Mouse (Mus musculus) stomach, embryonic 16.5 days (tissue): ENCODE measurements around the gene Slc28a1. TPM values are rescaled to one million over a fixed set of nuclear protein-coding genes. Genes with fewer than 3 reads are reported as not detected.

Experiments used
- ATAC-seq: fragments of 200-750 bp; cut with Nextera tagmentation; 2 replicates; pipeline ENCODE4 v1.8.0; 2017; ENCODE audit warnings: moderate number of reproducible peaks, moderate TSS enrichment; ENCODE audit not compliant: insufficient read depth, low FRiP score
- H3K27ac ChIP-seq: fragments of 300-500 bp; sonication (generic); 2 replicates; pipeline ENCODE4 v1.5.1; 2014; ENCODE audit warnings: low read length
- H3K27me3 ChIP-seq: fragments of 300-500 bp; sonication (generic); 2 replicates; pipeline ENCODE4 v1.6.1; 2014; ENCODE audit warnings: low read length, control low read depth, mixed read lengths; ENCODE audit not compliant: control insufficient read depth, insufficient read depth
- H3K36me3 ChIP-seq: fragments of 300-500 bp; sonication (generic); 2 replicates; pipeline ENCODE4 v1.6.1; 2014; ENCODE audit warnings: low read length; ENCODE audit not compliant: control insufficient read depth, insufficient read depth
- H3K4me1 ChIP-seq: fragments of 300-500 bp; sonication (generic); 2 replicates; pipeline ENCODE4 v1.6.1; 2014; ENCODE audit warnings: low read length, control low read depth, mixed read lengths; ENCODE audit not compliant: control insufficient read depth, insufficient read depth
- H3K4me2 ChIP-seq: fragments of 300-500 bp; sonication (generic); 2 replicates; pipeline ENCODE4 v1.6.1; 2014; ENCODE audit warnings: low read depth, low read length, mixed read lengths
- H3K4me3 ChIP-seq: fragments of 300-500 bp; sonication (generic); replicated peaks from 2 replicates; pipeline ENCODE4 v1.5.1; 2014; ENCODE audit warnings: mild to moderate bottlenecking, low read length
- H3K9ac ChIP-seq: fragments of 300-500 bp; sonication (generic); 2 replicates; pipeline ENCODE4 v1.6.1; 2014; ENCODE audit warnings: low read length
- H3K9me3 ChIP-seq: fragments of 300-500 bp; sonication (generic); replicated peaks from 2 replicates; pipeline ENCODE4 v1.6.1; 2016; ENCODE audit warnings: low read length, control low read depth; ENCODE audit not compliant: control insufficient read depth
- WGBS: fragments of 180-500 bp; shearing (Covaris S2); extraction: QIAGEN DNeasy Blood & Tissue Kit; methylation state at CpG from one replicate; pipeline ENCODE4 v1.1.7; 2014; 5-methylcytosine and 5-hydroxymethylcytosine counted together
- polyA plus RNA-seq: library from polyadenylated mRNA; unstranded; fragments of >200 nt; fragmentation: Nextera tagmentation; extraction: Ambion mirVana; gene quantifications from 2 replicates; pipeline ENCODE4 v1.2.1, GENCODE M21; 2015

Slc28a1 gene
- polyA plus RNA-seq, 1 experiment from 2014 or later, result 0.77 TPM

DNA sequence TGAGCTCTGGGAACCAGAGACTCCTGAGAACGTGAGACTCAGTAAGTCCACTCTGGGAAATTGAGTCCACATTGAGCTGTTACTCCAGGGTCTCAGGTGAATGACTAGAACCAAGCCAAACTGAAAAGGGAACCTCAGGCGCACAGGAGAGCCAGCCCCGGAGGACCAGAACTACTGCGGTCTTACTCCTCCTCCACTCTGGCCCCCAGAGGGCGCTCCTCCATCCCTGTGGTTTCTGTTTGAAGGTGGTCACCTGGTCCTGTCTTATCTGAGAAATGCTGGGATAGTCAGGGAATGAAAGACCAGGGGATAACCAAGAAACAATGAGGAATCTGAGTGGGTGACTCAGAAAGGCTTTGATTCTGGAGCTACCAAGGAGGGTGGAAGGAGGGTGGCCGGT lies 94.3 kb downstream of the Slc28a1 start:
- H3K27ac ChIP-seq, result no peak overlapping the region
- WGBS, result 22% methylated on average over 6 of the region's 6 CpGs
- H3K4me2 ChIP-seq, result no peak overlapping the region
- peaks cover 10% of the 10 kb centered on the region; the same call in 1 of the 2 replicates for H3K27me3 ChIP-seq
- no peaks in the 10 kb centered on the region for H3K36me3 ChIP-seq
- no peak overlapping the region for H3K4me3 ChIP-seq
- no peaks in the 10 kb centered on the region for H3K9me3 ChIP-seq
- ATAC-seq, result no peak
- H3K4me1 ChIP-seq, result peaks cover 10% of the 10 kb centered on the region
- H3K9ac ChIP-seq, result no peak overlapping the region

DNA sequence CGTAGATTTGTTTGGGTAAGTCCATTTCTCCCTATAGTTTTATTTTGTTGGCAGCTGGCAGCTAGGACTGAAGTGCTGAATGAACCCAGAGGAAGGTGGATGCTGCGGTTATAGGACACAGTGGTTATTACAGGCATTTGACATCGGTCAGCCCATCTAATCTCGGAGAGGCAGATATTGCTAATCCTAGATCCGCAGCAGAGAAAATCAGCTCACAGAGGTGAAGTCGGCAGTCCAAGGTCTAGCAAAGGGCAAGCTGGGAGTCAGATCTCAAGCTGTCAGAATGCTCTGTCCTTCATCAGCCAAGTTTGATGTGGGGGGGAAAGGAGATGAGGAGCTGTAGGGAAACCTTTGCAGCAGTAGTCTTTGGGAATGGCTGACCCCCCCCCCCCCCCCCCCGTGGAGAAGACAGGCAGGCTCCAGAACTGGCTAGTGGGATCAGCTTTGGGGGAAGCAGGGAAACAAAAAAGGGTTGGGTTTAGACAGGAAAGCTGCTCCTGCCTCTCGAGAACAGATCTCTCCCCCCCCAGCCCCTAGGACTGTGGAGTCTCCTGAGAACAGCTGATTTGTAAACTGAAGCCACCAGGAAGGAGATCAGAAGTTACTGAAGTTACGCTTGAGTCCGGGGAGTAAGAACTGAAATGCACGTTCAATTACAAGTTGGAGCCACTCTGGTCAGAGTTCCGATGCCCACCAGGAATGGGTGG lies 95.5 kb downstream of the Slc28a1 start:
- no peak for ATAC-seq
- WGBS, result 47% methylated on average over 12 of the region's 12 CpGs
- Histone ChIP-seq H3K4me1 (peaks cover 13% of the 10 kb centered on the region), H3K4me2 (no peak overlapping the region), H3K27me3 (peaks cover 16% of the 10 kb centered on the region; the same call in 1 of the 2 replicates), H3K27ac (no peak overlapping the region), H3K4me3 (no peak overlapping the region), H3K9ac (no peak overlapping the region), H3K36me3 (no peaks in the 10 kb centered on the region), H3K9me3 (no peaks in the 10 kb centered on the region)

DNA sequence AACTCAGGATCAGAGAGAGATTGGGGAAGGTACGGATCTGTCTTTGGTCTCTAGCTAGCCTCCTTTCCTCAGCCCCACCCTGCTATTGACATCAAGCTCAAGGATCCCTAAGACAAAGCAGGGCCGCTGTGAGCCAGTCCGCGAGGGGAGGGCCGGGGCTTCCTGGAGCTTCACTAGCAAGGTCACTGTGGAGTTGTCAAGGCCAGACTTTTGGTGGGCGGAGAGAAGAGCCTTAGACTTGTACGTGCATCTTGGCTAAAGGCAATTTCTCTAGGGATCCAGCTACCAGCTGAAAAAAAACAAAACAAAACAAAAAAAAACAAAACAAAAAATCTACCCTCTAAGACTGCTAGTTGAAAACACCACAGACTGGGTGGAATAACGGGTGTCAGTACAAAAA lies 97.2 kb downstream of the Slc28a1 start:
- Histone ChIP-seq H3K4me3 (no peak overlapping the region), H3K27ac (no peak overlapping the region; the same call in 1 of the 2 replicates), H3K27me3 (peaks cover 16% of the 10 kb centered on the region; the same call in 1 of the 2 replicates), H3K9me3 (no peaks in the 10 kb centered on the region), H3K4me1 (peaks cover 13% of the 10 kb centered on the region), H3K9ac (no peak overlapping the region), H3K36me3 (no peaks in the 10 kb centered on the region), H3K4me2 (peak overlapping the region; percentile 69)
- WGBS, result 11% methylated on average over 8 of the region's 8 CpGs
- ATAC-seq, result no peak

DNA sequence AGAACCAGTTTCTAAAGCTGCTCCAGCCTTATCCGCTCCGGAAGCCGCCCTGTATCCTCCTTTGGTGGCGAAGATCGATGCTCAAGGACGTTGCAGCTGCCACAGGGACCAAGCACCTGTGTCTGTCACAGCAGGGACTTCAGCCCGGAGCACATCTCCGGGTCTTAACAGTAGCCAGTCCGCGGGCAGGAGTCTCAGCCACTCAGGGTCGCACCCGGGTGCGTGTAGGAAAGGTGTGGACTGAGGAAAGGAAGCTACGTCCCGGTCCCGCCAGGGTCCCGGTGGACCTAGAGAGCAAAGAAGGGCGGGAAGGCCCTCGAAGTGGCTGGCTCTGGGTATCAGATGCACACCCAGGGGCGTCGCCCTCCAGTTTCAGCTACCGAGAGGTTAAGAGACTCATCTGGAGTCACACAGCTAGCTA lies 97.7 kb downstream of the Slc28a1 start:
- Histone ChIP-seq H3K27me3 (peaks cover 16% of the 10 kb centered on the region; the same call in 1 of the 2 replicates), H3K4me2 (peak overlapping the region; percentile 69), H3K27ac (peak overlapping the region; percentile 82), H3K9me3 (no peaks in the 10 kb centered on the region), H3K36me3 (no peaks in the 10 kb centered on the region), H3K4me1 (peaks cover 13% of the 10 kb centered on the region), H3K4me3 (peak overlapping the region; percentile 60), H3K9ac (peak overlapping the region; percentile 68)
- peak; percentile 67 for ATAC-seq
- WGBS, result under 1% methylated on average over 22 of the region's 22 CpGs

DNA sequence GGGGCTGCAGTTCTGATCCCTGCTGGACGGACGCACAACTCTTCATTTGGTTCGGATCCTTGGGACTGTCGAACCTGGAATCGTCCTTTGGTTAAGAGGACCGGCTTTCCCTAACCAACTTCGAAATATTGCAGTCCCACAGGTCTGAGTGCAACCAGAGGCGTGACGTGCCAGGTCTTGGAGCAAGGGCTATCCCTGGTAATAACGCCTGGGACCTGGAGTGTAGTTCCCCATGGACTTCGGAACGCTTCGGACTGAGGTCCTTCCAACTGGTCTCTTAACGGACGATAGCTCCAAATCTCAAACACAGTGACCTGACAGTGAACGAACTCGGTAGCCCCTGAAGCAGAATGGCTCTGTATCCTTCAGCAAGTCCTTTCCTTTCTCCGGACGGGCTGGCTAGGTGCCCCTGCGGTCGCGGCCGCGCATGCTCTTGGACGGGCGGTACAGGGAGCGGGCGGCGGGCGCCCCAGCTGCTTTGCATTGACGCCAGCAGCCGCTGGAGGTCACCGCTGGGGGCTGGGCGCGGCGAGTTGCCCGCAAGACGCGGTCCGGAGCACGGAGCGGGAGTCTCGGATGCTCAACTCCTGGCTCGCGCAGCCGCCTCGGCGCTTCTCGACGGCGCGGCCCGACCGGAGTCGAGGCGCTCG lies 98.2 kb downstream of the Slc28a1 start:
- Histone ChIP-seq H3K4me1 (peaks cover 13% of the 10 kb centered on the region), H3K4me3 (peak overlapping the region; percentile 60), H3K27ac (peak overlapping the region; percentile 82), H3K4me2 (peak overlapping the region; percentile 69), H3K27me3 (peaks cover 16% of the 10 kb centered on the region; the same call in 1 of the 2 replicates), H3K36me3 (no peaks in the 10 kb centered on the region), H3K9me3 (no peaks in the 10 kb centered on the region), H3K9ac (peak overlapping the region; percentile 74)
- under 1% methylated on average over 57 of the region's 57 CpGs for WGBS
- peak; percentile 86 for ATAC-seq

DNA sequence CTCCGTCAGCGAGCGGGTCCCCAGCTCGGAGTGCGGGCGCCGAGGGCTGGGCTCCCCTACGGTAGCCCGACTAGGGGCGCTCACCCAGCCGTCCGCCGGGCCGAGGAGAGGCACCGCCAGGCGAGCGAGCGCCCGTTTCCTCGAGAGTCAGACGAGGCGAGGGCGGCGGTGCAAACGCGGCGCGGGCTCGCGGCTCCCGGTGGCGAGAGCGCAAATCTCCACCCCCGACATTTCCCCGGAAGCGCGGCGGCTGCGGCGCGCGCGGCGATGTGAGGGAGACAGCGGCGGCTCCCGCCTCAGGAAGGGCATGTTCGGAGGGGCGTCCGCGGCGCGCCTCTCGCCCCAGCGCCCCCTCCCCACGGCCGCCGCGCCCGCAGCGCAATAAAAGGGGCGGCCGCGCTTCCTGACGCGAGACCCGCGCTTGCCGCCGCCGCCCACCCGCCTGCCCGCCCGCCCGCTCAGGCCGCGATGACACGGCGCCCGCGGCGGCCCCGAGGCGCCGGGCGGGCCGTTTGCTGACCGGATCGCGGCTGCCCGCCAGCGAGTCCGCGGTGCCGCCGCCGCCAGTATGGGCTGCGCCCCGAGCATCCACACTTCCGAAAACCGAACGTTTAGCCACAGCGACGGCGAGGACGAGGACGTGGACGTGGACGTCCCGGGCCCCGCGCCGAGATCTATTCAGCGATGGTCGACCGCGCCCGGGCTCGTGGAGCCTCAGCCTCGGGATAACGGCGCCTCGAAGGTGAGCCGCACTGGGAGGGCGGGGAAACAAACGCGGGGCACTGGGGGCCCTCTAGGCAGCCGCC lies 99.0 kb downstream of the Slc28a1 start, which contains the start of gene Pde8a:
TSS of gene Pde8a (plus strand) at position 250 of the 806 bp plus-strand sequence.
- ATAC-seq, result peak; percentile 11; the same call in 1 of the 2 replicates

DNA sequence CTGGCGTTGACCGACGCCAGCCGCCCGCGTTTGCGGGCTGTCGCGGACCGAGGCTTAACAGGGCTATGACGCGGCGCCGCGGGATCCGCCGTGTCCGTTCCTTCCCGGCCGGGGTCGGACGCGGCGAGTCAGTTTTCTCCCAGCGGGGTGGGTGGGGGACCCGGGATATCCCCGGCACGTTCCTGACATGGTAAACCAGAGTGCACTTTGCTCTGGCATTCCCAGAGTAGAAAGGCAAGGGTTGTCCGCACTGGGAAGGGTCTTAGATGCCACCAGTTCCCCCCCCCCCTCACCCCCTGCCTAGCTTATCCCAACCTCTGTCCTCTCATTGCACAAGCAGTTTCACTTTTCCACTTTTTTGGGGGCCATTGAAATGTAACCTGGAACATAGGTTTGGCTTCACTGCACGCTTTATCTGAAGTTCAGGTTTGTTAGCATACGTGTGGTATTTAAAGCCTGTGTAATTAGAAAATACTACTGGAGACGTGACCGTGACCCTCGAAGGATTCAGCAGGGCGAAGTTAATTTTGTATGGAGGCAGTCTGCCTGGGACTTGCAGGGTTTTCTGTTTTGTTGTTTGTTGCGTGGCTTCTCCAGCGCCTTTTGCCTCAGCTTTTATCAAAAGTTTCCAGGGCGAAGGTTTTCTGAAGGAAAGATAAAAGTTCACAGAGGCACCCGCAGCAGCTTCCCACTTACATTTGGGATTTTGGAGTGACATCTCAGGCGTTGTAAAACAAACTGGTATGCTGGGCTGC lies 99.7 kb downstream of the Slc28a1 start:
- ATAC-seq, result no peak
- H3K27me3 ChIP-seq, result peaks cover 16% of the 10 kb centered on the region; the same call in 1 of the 2 replicates
- H3K27ac ChIP-seq, result no peak overlapping the region; the same call in 1 of the 2 replicates
- 10% methylated on average over 40 of the region's 40 CpGs for WGBS
- no peaks in the 10 kb centered on the region for H3K36me3 ChIP-seq
- no peaks in the 10 kb centered on the region for H3K9me3 ChIP-seq
- H3K4me3 ChIP-seq, result peak overlapping the region; percentile 60
- peak overlapping the region; percentile 69 for H3K4me2 ChIP-seq
- peak overlapping the region; percentile 74 for H3K9ac ChIP-seq
- peaks cover 10% of the 10 kb centered on the region for H3K4me1 ChIP-seq

More for the DNA sequence above, 99.0 kb downstream of the Slc28a1 start, which contains the start of gene Pde8a:
- Histone ChIP-seq H3K9ac (peak within 1 kb of the TSS; percentile 74), H3K27me3 (peaks cover 16% of the 10 kb centered on the region; the same call in 1 of the 2 replicates), H3K4me3 (peak within 1 kb of the TSS; percentile 60), H3K4me2 (peak within 1 kb of the TSS; percentile 69), H3K9me3 (no peaks in the 10 kb centered on the region), H3K27ac (peak within 1 kb of the TSS; percentile 82), H3K36me3 (no peaks in the 10 kb centered on the region), H3K4me1 (peaks cover 13% of the 10 kb centered on the region)
- WGBS, result 1% methylated on average over 116 of the region's 128 CpGs

DNA sequence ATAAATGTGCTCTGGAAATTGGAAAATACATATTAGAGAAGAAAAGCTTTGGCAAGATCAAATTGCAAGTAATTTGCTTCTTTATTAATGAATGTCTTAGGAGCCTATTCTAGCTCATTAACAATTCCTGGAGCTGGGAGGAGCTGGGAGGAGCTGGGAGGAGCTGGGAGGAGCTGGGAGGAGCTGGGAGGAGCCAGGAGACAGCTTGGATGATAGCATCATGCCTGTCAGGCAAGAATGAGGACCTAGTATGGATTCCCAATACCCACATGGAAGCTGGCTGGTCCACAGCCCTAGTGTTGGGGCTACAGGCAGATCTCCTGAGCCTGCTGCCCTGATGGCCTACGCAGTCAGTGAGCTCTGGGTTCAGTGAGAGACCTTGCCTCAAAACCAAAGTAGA lies 101.4 kb downstream of the Slc28a1 start:
- no peak overlapping the region for H3K4me2 ChIP-seq
- H3K27ac ChIP-seq, result no peak overlapping the region
- H3K9ac ChIP-seq, result no peak overlapping the region
- H3K27me3 ChIP-seq, result peaks cover 16% of the 10 kb centered on the region; the same call in 1 of the 2 replicates
- H3K4me3 ChIP-seq, result no peak overlapping the region
- peaks cover 8% of the 10 kb centered on the region; the same call in 1 of the 2 replicates for H3K4me1 ChIP-seq
- whole genome bisulfite sequencing, result 79% methylated on average over 1 of the region's 1 CpGs
- no peaks in the 10 kb centered on the region for H3K9me3 ChIP-seq
- no peaks in the 10 kb centered on the region for H3K36me3 ChIP-seq
- ATAC-seq, result no peak
